Mouse (Mus musculus): ENCODE measurements around the gene Ranbp2. TPM values are rescaled to one million over a fixed set of nuclear protein-coding genes. Genes with fewer than 3 reads are reported as not detected.

Ranbp2 gene
- total RNA-seq (2021): 10 to 100 TPM; 70.2 to 77.3 TPM

GRCm38 (mm10) chr10:58446384-58447279 lies at the start of gene Ranbp2:
TSS of gene Ranbp2 (plus strand) at chr10:58446920.
- DNase-seq (ENCODE audit: extremely low spot score in 1 of 2, low spot score in 1 of 2): peak; percentile 93 to 96

- DNase-seq (ENCODE audit: extremely low spot score in 1 of 2, low spot score in 1 of 2): no peak
Measured at GRCm38 (mm10) chr10:58398941-58399340, 47.8 kb upstream of the Ranbp2 start.

DNA sequence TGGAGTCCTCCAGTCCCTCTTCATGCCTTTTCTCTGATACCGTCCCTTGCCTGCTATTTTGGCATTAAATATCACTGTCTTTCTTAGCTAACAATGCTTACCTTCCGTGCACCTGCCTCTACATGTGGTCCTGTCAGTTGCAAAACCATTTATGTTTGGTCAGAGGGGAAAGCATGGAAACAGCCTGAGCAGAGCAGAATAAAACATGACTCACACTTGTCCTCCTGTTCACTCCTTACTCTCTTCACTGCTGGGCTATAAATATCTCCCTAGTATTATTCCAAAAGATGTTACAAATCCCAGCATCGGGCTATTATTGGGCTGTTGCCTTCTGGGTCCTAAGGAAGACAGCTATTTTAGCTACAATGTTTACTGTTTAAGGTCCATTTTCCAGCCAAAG lies 44.9 kb upstream of the Ranbp2 start:
- no peak for DNase-seq (ENCODE audit: extremely low spot score in 1 of 2, low spot score in 1 of 2)

GRCm38 (mm10) chr10:58404639-58405038 lies 42.1 kb upstream of the Ranbp2 start:
- DNase-seq (ENCODE audit: extremely low spot score in 1 of 2, low spot score in 1 of 2): no peak

GRCm38 (mm10) chr10:58405285-58405948 lies 41.3 kb upstream of the Ranbp2 start:
- no peak for DNase-seq (ENCODE audit: extremely low spot score in 1 of 2, low spot score in 1 of 2)

DNA sequence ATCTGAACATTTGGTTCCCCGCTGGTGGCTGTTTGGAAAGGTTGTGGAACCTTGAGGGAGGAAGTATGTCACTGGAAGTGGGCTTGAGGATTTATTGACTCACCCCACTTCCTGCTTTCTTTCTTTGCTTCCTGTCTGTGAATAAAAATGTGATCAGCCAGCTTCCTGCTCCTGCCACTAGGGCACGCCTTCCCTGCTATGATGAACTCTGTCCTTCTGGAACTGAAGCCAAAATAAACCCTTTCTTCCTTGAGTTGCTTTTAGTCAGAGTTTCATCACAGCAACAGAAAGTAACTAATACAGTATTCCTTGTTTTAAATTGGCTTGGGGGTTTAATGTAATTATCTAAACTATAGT lies 40.8 kb upstream of the Ranbp2 start:
- no peak for DNase-seq (ENCODE audit: extremely low spot score in 1 of 2, low spot score in 1 of 2)

DNA sequence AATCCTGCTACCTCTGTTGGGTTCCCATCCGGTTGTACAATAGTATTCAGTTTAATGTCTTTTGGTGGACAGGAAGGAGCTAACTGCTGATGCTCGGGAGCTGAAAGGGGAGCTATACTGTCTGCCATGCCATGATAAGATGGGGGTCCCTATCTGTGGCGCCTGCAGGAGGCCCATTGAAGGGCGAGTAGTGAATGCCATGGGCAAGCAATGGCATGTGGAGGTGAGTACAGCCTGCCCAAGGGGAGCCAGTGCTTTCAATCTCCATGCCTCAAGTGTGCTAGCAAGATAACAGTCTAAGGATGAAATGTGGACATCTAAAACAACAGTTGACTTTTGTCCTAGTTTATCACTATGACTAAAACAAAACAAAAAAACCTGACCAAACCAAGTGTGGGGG lies 34.4 kb upstream of the Ranbp2 start:
- DNase-seq (ENCODE audit: extremely low spot score in 1 of 2, low spot score in 1 of 2): no peak

DNA sequence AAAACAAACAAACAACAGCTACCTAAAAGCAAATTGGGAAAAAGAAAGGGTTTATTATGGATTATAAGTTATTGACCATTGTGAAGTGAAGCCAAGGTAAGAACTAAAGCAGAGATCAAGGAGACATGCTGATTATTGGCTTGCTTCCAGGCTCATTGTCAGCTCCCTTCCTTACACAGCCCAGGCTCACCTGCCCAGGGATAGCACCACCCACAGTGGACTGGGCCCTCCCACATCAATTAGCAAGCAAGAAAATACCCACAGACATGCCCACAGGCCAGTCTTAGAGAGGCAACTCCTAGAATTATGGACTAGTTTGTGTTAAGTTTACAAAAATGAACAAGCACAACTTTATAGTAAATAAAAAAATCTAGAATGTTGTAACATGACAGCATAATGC lies 33.9 kb upstream of the Ranbp2 start:
- no peak for DNase-seq (ENCODE audit: extremely low spot score in 1 of 2, low spot score in 1 of 2)

DNA sequence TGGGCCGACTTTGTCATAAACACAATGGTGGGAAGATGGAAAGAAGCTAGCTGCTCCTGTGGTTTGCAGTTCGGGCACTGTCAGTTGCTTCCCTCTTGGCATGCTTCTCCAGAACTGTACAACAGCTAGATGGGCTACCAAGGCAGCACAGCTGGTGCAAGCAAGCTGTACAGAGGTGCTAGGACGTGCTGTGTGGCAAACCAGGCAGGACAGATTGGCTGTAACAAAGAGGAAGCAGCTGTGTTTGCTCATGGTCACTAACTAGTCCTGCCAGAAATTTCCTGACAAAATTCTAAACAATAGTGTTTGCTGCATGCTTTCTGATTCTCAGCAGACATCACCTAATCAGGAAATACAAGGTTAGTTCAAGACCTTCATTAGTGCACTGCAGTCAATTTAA lies 30.0 kb upstream of the Ranbp2 start:
- DNase-seq (ENCODE audit: extremely low spot score in 1 of 2, low spot score in 1 of 2): no peak

DNA sequence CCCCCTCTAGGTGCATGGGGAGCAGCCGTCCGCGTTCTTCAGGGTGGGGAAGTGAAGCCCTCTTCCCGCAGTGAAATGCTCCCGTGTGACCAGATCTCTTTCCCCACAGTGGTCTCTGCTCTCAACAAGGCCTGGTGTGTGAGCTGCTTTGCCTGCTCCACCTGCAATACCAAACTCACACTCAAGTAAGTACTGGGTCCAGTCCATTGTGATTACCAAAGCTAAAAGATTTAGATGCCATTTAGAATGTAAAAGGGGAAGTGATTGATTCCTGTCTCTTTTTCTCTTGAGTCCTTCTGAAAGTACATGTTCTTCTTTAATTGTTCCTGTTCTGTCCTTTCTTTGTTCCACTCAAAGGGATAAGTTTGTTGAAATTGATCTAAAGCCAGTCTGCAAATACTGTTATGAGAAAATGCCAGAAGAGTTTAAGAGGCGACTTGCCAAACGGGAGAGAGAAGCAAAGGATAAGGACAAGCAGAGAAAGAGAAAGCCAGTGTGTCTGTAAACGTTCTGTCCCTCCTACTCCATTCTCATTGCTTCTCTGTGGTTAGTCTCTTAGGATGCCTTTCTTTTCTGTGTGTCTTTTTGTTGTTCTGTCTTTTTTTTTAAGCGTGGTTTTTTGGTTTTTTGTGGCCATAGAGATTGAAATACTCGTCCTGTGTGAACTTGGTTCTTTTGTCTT lies 28.3 kb upstream of the Ranbp2 start:
- DNase-seq (ENCODE audit: extremely low spot score in 1 of 2, low spot score in 1 of 2): no peak

GRCm38 (mm10) chr10:58427930-58428329 lies 18.8 kb upstream of the Ranbp2 start:
- DNase-seq (ENCODE audit: extremely low spot score in 1 of 2, low spot score in 1 of 2): no peak

DNA sequence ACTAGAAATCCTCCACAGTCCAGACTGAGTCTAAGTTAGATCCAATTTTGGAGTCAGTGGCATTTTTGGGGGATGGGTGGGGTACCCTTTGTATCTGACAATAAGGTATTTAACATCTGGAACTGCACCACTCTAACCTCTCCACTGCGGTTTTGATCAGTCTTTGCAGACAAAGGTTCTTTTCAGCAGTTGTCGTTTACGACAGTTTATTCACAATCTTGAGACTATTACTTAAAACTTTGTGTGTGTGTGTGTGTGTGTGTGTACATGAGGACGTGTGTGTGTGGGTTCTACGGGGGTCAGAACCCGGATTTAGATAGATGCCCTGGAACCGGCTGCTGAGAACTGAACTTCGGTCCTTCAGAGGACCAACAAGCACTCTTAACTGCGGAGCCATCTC lies 870 bp upstream of the Ranbp2 start:
- DNase-seq (ENCODE audit: extremely low spot score in 1 of 2, low spot score in 1 of 2): peak in 1 of 2 experiments; percentile 6

- DNase-seq (ENCODE audit: extremely low spot score in 1 of 2, low spot score in 1 of 2): peak in 1 of 2 experiments; percentile 8
Measured at GRCm38 (mm10) chr10:58447280-58447781, 611 bp downstream of the Ranbp2 start.

- no peak for DNase-seq (ENCODE audit: extremely low spot score in 1 of 2, low spot score in 1 of 2)
Measured at GRCm38 (mm10) chr10:58451575-58451974, 4.9 kb downstream of the Ranbp2 start.

- DNase-seq (ENCODE audit: extremely low spot score in 1 of 2, low spot score in 1 of 2): no peak
Measured at GRCm38 (mm10) chr10:58452185-58452584, 5.5 kb downstream of the Ranbp2 start.

GRCm38 (mm10) chr10:58459896-58460295 lies 13.2 kb downstream of the Ranbp2 start:
- DNase-seq (ENCODE audit: extremely low spot score in 1 of 2, low spot score in 1 of 2): no peak

DNA sequence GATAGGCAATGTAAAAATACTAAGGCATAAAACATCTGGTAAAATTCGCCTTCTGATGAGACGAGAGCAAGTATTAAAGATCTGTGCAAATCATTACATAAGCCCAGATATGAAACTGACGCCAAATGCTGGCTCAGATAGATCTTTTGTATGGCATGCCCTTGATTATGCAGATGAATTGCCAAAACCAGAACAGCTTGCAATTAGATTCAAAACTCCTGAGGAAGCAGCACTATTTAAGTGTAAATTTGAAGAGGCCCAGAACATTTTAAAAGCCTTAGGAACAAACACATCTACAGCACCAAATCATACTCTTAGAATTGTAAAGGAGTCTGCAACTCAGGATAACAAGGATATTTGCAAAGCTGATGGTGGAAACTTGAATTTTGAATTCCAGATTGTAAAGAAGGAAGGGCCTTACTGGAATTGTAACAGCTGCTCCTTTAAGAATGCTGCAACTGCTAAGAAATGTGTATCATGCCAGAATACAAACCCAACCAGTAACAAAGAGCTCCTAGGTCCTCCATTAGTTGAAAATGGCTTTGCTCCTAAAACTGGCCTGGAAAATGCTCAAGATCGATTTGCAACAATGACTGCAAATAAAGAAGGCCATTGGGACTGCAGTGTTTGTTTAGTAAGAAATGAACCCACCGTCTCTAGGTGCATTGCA lies 30.5 kb downstream of the Ranbp2 start:
- no peak for DNase-seq (ENCODE audit: extremely low spot score in 1 of 2, low spot score in 1 of 2)

DNA sequence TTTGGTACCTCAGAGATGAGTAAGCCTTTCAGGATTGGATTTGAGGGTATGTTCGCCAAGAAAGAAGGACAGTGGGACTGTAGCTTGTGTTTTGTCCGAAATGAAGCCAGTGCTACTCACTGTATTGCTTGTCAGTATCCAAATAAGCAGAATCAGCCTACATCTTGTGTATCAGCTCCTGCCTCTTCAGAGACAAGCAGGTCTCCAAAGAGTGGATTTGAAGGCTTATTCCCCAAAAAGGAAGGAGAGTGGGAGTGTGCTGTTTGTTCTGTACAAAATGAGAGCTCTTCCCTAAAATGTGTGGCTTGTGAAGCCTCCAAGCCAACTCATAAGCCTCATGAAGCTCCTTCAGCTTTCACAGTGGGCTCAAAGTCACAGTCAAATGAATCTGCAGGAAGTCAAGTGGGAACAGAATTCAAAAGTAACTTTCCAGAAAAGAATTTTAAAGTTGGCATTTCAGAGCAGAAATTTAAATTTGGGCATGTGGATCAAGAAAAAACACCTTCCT lies 31.4 kb downstream of the Ranbp2 start:
- DNase-seq (ENCODE audit: extremely low spot score in 1 of 2, low spot score in 1 of 2): no peak

DNA sequence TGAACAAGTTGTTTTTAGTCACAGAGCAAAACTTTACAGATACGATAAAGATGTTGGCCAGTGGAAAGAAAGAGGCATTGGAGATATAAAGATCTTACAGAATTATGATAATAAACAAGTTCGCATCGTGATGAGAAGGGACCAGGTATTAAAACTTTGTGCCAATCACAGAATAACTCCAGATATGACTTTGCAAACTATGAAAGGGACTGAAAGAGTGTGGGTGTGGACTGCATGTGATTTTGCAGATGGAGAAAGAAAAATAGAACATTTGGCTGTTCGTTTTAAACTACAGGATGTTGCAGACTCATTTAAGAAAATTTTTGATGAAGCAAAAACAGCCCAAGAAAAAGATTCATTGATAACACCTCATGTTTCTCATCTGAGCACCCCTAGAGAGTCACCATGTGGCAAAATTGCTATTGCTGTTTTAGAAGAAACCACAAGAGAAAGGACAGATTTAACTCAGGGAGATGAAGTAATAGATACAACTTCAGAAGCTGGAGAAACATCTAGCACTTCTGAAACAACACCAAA lies 33.3 kb downstream of the Ranbp2 start:
- DNase-seq (ENCODE audit: extremely low spot score in 1 of 2, low spot score in 1 of 2): no peak

GRCm38 (mm10) chr10:58491031-58491430 lies 44.3 kb downstream of the Ranbp2 start:
- no peak for DNase-seq (ENCODE audit: extremely low spot score in 1 of 2, low spot score in 1 of 2)

Measured in layer of hippocampus, postnatal 25 days (tissue).